Mouse (Mus musculus) liver, embryonic 12.5 days (tissue): ENCODE results near the gene Susd6. TPM values are rescaled to one million over a fixed set of nuclear protein-coding genes. Genes with fewer than 3 reads are reported as not detected.
"Not testable (repeated sequence)": the region's sequence is repeated elsewhere in the genome, so short reads cannot be mapped to it uniquely, and the experiment has no call there.

Experiments
- ATAC-seq: fragments of 200-750 bp; cut with Nextera tagmentation; 2 replicates; pipeline ENCODE4 v1.8.0; 2017; ENCODE audit warnings: moderate number of reproducible peaks, mild to moderate bottlenecking, moderate library complexity
- H3K27ac ChIP-seq: fragments of 300-500 bp; sonication (generic); 2 replicates; pipeline ENCODE4 v1.5.1; 2016; ENCODE audit warnings: mild to moderate bottlenecking
- H3K27me3 ChIP-seq: fragments of 300-500 bp; sonication (generic); replicated peaks from 2 replicates; pipeline ENCODE4 v1.6.1; 2016; ENCODE audit warnings: mild to moderate bottlenecking, moderate library complexity
- H3K36me3 ChIP-seq: fragments of 300-500 bp; sonication (generic); 2 replicates; pipeline ENCODE4 v1.6.1; 2016; ENCODE audit warnings: mild to moderate bottlenecking, moderate library complexity
- H3K4me1 ChIP-seq: fragments of 300-500 bp; sonication (generic); 2 replicates; pipeline ENCODE4 v1.6.1; 2016
- H3K4me2 ChIP-seq: fragments of 300-500 bp; sonication (generic); 2 replicates; pipeline ENCODE4 v1.6.1; 2016; ENCODE audit warnings: mild to moderate bottlenecking, moderate library complexity
- H3K4me3 ChIP-seq: fragments of 300-500 bp; sonication (generic); 2 replicates; pipeline ENCODE4 v1.5.1; 2016; ENCODE audit warnings: mild to moderate bottlenecking, moderate library complexity
- H3K9ac ChIP-seq: fragments of 300-500 bp; sonication (generic); 2 replicates; pipeline ENCODE4 v1.6.1; 2016; ENCODE audit warnings: mild to moderate bottlenecking, moderate library complexity
- H3K9me3 ChIP-seq: fragments of 300-500 bp; sonication (generic); replicated peaks from 2 replicates; pipeline ENCODE4 v1.6.1; 2016; ENCODE audit warnings: mild to moderate bottlenecking, moderate library complexity
- WGBS: fragments of 180-500 bp; shearing (Covaris S2); methylation state at CpG from one replicate; pipeline ENCODE4 v1.1.7; 2016; ENCODE audit not compliant: insufficient replicate concordance; 5-methylcytosine and 5-hydroxymethylcytosine counted together
- polyA plus RNA-seq: library from polyadenylated mRNA; unstranded; fragments of >200 nt; fragmentation: Nextera tagmentation; extraction: Ambion mirVana; gene quantifications from 2 replicates; pipeline ENCODE4 v1.2.1, GENCODE M21; 2016

Susd6 gene
- polyA plus RNA-seq, 1 experiment from 2014 or later, result 15.9 TPM

DNA sequence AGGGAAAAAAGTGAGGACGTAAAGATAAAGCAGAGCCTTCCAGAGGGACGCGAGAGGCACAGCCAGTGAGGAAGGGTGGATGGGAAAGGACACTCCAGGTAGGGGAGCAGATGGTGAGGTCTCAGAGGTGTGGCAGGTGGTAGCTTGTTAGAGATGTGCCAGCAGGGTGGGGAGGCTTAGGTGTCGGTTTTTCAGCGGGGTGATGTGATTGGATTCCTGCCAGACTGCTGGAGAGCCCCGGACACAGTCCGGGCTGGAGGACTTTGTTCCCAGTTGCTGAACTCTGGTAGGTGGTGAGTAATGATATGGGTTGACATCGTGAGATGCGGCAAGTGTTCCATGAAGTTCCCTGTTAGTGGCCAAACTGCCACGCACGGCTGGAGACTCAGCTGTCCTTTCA, 2.7 kb upstream of the Susd6 start:
- Histone ChIP-seq H3K9ac (no peak overlapping the region), H3K9me3 (no peaks in the 10 kb centered on the region), H3K4me3 (no peak overlapping the region), H3K27ac (no peak overlapping the region; the same call in 1 of the 2 replicates), H3K36me3 (peaks cover 2% of the 10 kb centered on the region), H3K4me2 (0 out of 2 replicates have a peak overlapping the region, but pooled peaks have one; percentile 0), H3K27me3 (no peaks in the 10 kb centered on the region), H3K4me1 (peaks cover 70% of the 10 kb centered on the region)
- WGBS, result 61% methylated on average over 11 of the region's 11 CpGs
- ATAC-seq, result no peak

DNA sequence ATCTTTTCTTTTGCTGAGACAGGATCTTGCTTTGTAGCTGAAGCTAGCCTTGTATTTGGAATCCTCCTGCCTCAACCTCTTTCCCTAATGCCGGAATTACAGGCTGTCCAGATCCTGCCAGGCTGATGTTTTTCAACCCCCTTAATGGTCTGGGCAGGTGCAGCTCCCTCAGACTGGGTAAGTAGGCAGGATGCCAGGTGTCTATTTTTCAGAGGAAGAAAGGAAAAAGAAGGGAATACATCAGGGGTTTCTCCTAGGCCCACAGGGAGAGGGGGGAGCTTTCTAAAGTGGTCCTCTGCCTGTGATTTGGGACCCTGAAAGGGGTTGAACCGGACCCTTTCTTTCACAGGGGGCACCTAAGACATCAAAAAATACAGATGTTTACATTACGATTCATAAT, 2.1 kb upstream of the Susd6 start:
- no peak for ATAC-seq
- peaks cover 7% of the 10 kb centered on the region for H3K36me3 ChIP-seq
- H3K4me2 ChIP-seq, result no peak overlapping the region
- no peaks in the 10 kb centered on the region for H3K27me3 ChIP-seq
- H3K27ac ChIP-seq, result no peak overlapping the region
- H3K4me3 ChIP-seq, result no peak overlapping the region
- WGBS, result 76% methylated on average over 3 of the region's 3 CpGs
- peaks cover 76% of the 10 kb centered on the region for H3K4me1 ChIP-seq
- no peak overlapping the region for H3K9ac ChIP-seq
- H3K9me3 ChIP-seq, result no peaks in the 10 kb centered on the region

GRCm38 (mm10) chr12:80789276-80789675, 1.0 kb upstream of the Susd6 start:
- H3K4me3 ChIP-seq, H3K9me3 ChIP-seq, ATAC-seq, H3K9ac ChIP-seq, H3K27me3 ChIP-seq: not testable (repeated sequence)
- Histone ChIP-seq H3K36me3 (peaks cover 17% of the 10 kb centered on the region), H3K4me1 (peaks cover 81% of the 10 kb centered on the region), H3K4me2 (peak overlapping the region; percentile 82), H3K27ac (peak overlapping the region; percentile 96)
- 70% methylated on average over 4 of the region's 4 CpGs for WGBS

DNA sequence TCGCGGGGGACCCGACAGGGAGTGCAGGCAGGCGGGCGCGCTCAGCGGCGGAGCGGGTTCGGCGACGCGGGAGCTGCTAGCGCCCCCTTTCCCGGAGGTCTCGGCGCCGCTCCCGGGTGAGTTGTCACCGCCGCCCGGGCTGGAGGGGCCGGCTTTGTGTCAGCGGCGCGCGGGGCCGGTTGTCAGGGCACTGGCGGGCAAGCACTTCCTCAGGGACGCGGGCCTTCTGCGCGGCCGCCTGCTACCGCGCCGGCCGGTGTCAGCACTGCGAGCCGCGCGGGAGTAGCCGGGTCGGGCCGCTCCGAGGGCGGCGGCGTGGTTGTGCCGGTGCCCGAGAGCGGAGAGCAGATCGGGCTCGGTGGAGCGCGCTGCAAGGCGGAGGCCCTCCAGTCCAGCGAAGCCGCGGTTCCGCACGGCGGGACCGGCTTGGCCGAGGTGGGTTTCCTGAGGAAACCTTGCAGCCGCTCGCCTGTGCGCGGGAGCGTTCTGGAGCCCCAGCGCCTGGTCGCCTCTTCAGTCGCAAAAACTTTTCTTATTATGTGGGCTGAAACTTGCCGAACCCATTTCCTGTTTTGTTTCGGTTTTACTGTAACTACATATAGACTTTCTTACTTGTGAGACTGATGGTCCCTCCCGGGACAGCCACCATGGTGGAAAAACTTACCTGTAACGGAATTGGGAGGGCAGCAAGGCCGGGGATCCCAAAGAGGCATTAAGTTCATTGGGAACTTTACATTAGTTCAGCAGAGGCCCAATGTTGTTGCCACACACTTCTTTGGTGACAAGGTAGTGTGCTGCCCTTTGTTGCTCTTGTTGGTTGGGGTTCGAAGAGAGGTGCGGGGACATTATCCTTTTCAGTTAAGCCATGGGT, 625 bp downstream of the Susd6 start:
- Histone ChIP-seq H3K4me3 (peak overlapping the region; percentile 98), H3K9ac (peak overlapping the region; percentile 98), H3K9me3 (no peaks in the 10 kb centered on the region), H3K27me3 (no peaks in the 10 kb centered on the region), H3K4me2 (peak overlapping the region; percentile 82), H3K27ac (peak overlapping the region; percentile 96), H3K4me1 (peaks cover 82% of the 10 kb centered on the region), H3K36me3 (peaks cover 22% of the 10 kb centered on the region)
- WGBS, result under 1% methylated on average over 78 of the region's 80 CpGs
- peak; percentile 55 for ATAC-seq

DNA sequence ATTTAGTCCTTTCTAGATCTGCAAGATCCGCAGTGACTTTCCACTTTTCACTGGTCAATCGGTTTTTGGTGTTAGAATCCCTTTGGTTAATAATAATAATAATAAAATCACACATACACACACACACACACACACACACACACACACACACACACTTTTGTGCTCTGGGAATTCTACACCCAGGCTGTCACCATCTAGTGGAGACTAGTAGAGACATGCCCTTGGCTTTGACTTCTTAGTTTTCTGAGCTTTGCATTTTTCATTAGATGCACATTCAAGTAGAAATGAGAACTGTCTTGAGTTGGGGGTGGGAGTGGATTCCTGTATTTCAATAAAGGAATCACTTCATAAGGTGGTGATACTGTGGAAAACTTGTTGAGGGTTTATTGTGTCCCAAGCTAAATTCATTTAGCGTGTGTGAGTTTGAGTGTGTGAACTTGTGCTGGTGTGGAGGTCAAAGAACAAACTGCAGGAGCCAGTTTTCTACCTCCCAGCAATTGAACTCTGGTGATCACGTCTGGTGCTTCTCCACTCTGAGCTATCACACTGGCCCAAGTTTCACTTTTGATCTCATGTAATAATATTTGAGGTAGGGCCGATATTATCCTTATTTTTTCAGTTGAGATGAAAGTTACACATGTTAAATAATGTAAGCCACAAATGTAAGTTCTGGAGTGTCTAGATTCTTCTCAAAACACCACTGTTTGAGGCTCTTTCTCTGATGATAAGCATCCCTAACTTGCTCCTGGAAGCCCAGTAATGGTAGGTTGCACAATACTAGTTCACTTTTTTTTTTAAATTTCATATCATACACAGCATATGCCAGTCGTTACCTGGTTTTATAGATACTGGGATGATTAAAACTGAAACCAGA, 1.5 kb downstream of the Susd6 start:
- no peak for ATAC-seq
- 18% methylated on average over 6 of the region's 6 CpGs for WGBS
- Histone ChIP-seq H3K27ac (peak overlapping the region; percentile 96), H3K4me1 (peaks cover 77% of the 10 kb centered on the region), H3K4me3 (peak overlapping the region; percentile 98), H3K27me3 (no peaks in the 10 kb centered on the region), H3K4me2 (peak overlapping the region; percentile 82), H3K36me3 (peaks cover 26% of the 10 kb centered on the region), H3K9ac (peak overlapping the region; percentile 98), H3K9me3 (no peaks in the 10 kb centered on the region)

GRCm38 (mm10) chr12:80792867-80793266, 2.6 kb downstream of the Susd6 start:
- Histone ChIP-seq H3K27ac (peak overlapping the region; percentile 51), H3K36me3 (peaks cover 26% of the 10 kb centered on the region), H3K9ac (peak overlapping the region; percentile 98), H3K4me3 (peak overlapping the region; percentile 98), H3K4me2 (peak overlapping the region; percentile 82), H3K27me3 (no peaks in the 10 kb centered on the region), H3K9me3 (no peaks in the 10 kb centered on the region), H3K4me1 (peaks cover 68% of the 10 kb centered on the region)
- ATAC-seq, result no peak
- 22% methylated on average over 5 of the region's 5 CpGs for WGBS

- Histone ChIP-seq H3K9me3 (no peaks in the 10 kb centered on the region), H3K27ac (no peak overlapping the region), H3K4me2 (0 out of 2 replicates have a peak overlapping the region, but pooled peaks have one; percentile 82), H3K9ac (no peak overlapping the region), H3K27me3 (no peaks in the 10 kb centered on the region), H3K4me1 (peaks cover 68% of the 10 kb centered on the region), H3K4me3 (no peak overlapping the region), H3K36me3 (peaks cover 29% of the 10 kb centered on the region)
- WGBS, result 75% methylated on average over 1 of the region's 1 CpGs
- ATAC-seq, result no peak
Measured at GRCm38 (mm10) chr12:80793535-80793934, 3.2 kb downstream of the Susd6 start.

DNA sequence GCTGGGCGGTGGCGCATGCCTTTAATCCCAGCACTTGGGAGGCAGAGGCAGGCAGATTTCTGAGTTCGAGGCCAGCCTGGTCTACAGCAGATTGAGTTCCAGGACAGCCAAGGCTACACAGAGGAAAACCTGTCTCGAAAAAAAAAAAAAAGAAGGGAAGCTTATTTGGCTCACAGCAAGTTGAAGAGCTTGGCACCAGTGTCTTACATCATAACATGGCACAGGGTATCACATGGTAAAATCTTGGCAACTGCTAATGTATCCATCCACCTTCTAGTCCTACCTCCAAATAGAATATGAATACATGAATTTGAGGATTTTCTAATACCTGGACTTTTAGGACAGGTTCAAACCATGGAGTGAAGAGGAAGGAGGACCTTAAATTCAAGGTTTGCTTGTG, 4.2 kb downstream of the Susd6 start:
- 92% methylated on average over 4 of the region's 4 CpGs for WGBS
- Histone ChIP-seq H3K9me3 (no peaks in the 10 kb centered on the region), H3K4me1 (peaks cover 63% of the 10 kb centered on the region), H3K4me2 (no peak overlapping the region), H3K27me3 (no peaks in the 10 kb centered on the region), H3K27ac (no peak overlapping the region), H3K9ac (no peak overlapping the region), H3K36me3 (peaks cover 29% of the 10 kb centered on the region), H3K4me3 (no peak overlapping the region)
- no peak for ATAC-seq

DNA sequence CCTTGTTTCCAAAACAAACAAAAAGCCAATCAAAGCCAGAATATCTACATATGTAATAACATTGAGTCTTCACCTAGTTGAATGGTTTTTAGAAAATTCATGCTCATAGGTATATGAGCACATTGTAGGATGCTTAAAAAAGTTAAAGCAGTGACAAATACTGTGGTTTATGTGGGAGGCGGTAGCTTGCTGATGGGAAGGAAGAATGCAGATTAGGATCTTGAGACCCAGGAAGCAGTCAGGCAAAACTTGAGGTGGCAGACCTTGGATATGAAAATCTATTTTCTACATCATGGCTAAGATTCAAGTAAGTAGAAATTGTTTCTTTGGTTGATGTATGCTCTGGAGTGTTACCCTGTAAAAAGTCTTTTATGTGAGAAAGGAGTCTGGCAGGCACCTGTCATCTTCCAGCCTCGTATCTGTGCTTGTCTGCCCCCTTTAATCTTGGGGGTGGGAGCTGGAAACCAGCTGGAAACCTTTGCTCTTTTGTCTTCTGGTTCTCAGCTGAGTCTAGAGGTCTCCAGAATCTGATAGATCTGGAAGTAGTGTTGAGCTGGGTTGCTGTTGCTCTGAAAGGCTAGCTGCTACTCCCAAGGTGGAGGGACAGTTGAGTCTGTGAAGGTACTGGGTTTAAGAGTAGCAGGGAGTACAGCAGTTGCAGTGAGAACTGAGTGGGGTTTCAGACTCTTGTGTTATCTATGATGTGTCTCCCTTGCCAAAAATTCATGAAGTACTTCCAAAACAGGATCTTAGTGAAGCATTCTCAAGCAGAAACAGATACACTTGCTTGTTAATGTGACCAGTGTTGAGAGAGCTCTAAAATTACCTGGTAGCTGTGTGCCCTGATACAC, 4.8 kb downstream of the Susd6 start:
- WGBS, result 48% methylated on average over 2 of the region's 2 CpGs
- peak overlapping the region; percentile 55; the same call in 1 of the 2 replicates for H3K27ac ChIP-seq
- H3K4me1 ChIP-seq, result peaks cover 64% of the 10 kb centered on the region
- H3K9ac ChIP-seq, result no peak overlapping the region
- ATAC-seq, result no peak
- H3K9me3 ChIP-seq, result no peaks in the 10 kb centered on the region
- no peaks in the 10 kb centered on the region for H3K27me3 ChIP-seq
- H3K4me3 ChIP-seq, result no peak overlapping the region
- H3K4me2 ChIP-seq, result peak overlapping the region; percentile 1; the same call in 1 of the 2 replicates
- peaks cover 29% of the 10 kb centered on the region for H3K36me3 ChIP-seq

GRCm38 (mm10) chr12:80798271-80798670, 8.0 kb downstream of the Susd6 start:
- peaks cover 25% of the 10 kb centered on the region; the same call in 1 of the 2 replicates for H3K36me3 ChIP-seq
- H3K4me1 ChIP-seq, result peaks cover 65% of the 10 kb centered on the region
- no peak overlapping the region for H3K27ac ChIP-seq
- H3K4me3 ChIP-seq, result no peak overlapping the region
- no peaks in the 10 kb centered on the region for H3K9me3 ChIP-seq
- no peak overlapping the region for H3K4me2 ChIP-seq
- H3K9ac ChIP-seq, result no peak overlapping the region
- ATAC-seq, result no peak
- no peaks in the 10 kb centered on the region for H3K27me3 ChIP-seq

- Histone ChIP-seq H3K9me3 (no peaks in the 10 kb centered on the region), H3K27ac (peak overlapping the region; percentile 30; the same call in 1 of the 2 replicates), H3K4me2 (no peak overlapping the region), H3K27me3 (no peaks in the 10 kb centered on the region), H3K9ac (no peak overlapping the region), H3K4me3 (no peak overlapping the region), H3K4me1 (peaks cover 65% of the 10 kb centered on the region), H3K36me3 (peaks cover 12% of the 10 kb centered on the region; the same call in 1 of the 2 replicates)
- ATAC-seq, result no peak
- WGBS, result 91% methylated on average over 3 of the region's 3 CpGs
Measured at GRCm38 (mm10) chr12:80800156-80800555, 9.8 kb downstream of the Susd6 start.
